Mouse (Mus musculus) embryonic fibroblast, embryonic 13.5 days (primary cell): ENCODE data around the gene Plaur.

Experiments used
- CTCF ChIP-seq: IDR thresholded peaks from 2 replicates; pipeline ENCODE4 v1.5.1; 2011; ENCODE audit warnings: mild to moderate bottlenecking, control low read depth, low read length, moderate library complexity, borderline replicate concordance; ENCODE audit not compliant: insufficient read depth
- POLR2A ChIP-seq: IDR thresholded peaks from 2 replicates; pipeline ENCODE4 v1.6.1; 2011; ENCODE audit warnings: low read depth, mild to moderate bottlenecking, control low read depth, low read length, moderate library complexity

GRCm38 (mm10) chr7:24461376-24462051 lies 770 bp upstream of the Plaur start:
- TF ChIP-seq CTCF (no peak), POLR2A (no peak)
